Mouse (Mus musculus) liver, embryonic 14.5 days (tissue): Measurements from ENCODE around the gene Olfr1265. TPM values are rescaled to one million over a fixed set of nuclear protein-coding genes. Genes with fewer than 3 reads are reported as not detected.

Experiments used
- ATAC-seq: fragments of 200-750 bp; cut with Nextera tagmentation; 2 replicates; pipeline ENCODE4 v1.8.0; 2017; ENCODE audit warnings: moderate number of reproducible peaks, mild to moderate bottlenecking, moderate library complexity; ENCODE audit not compliant: insufficient read depth
- DNase-seq, 3 experiments: peaks; one replicate each; pipeline ENCODE4 v3.0.0-alpha.2; 2012 to 2013; ENCODE audit warnings: low read depth in 3 of 3, low spot score in 3 of 3
- H3K27ac ChIP-seq: fragments of 300-500 bp; sonication (generic); 2 replicates; pipeline ENCODE4 v1.5.1; 2014; ENCODE audit warnings: moderate library complexity, mild to moderate bottlenecking, control low read depth, inconsistent platforms
- H3K27me3 ChIP-seq: fragments of 300-500 bp; sonication (generic); 2 replicates; pipeline ENCODE4 v1.6.1; 2014; ENCODE audit warnings: mild to moderate bottlenecking, low read length, moderate library complexity; ENCODE audit not compliant: control insufficient read depth, insufficient read depth
- H3K36me3 ChIP-seq: fragments of 300-500 bp; sonication (generic); replicated peaks from 2 replicates; pipeline ENCODE4 v1.6.1; 2014; ENCODE audit warnings: low read depth; ENCODE audit not compliant: control insufficient read depth, insufficient read depth
- H3K4me1 ChIP-seq, 2 experiments: fragments of 200-500 bp in 1 of 2; fragments of 300-500 bp in 1 of 2; sonication (generic) in 1 of 2; replicated peaks; 2 replicates each; pipeline ENCODE4 v1.6.1; 2012 to 2014; ENCODE audit warnings: antibody characterized with exemption in 1 of 2, inconsistent platforms in 1 of 2, low read length in 1 of 2; ENCODE audit not compliant: control insufficient read depth in 2 of 2, insufficient read depth in 2 of 2
- H3K4me2 ChIP-seq: fragments of 300-500 bp; sonication (generic); 2 replicates; pipeline ENCODE4 v1.6.1; 2014; ENCODE audit warnings: low read depth, mild to moderate bottlenecking, control low read depth, moderate library complexity
- H3K4me3 ChIP-seq, 2 experiments: fragments of 200-500 bp in 1 of 2; fragments of 300-500 bp in 1 of 2; sonication (generic) in 1 of 2; 2 replicates each; pipeline ENCODE4 v1.5.1; 2012 to 2014; ENCODE audit warnings: low read depth in 2 of 2, low read length in 2 of 2, mild to moderate bottlenecking in 2 of 2, control low read depth in 1 of 2, inconsistent platforms in 1 of 2, moderate library complexity in 1 of 2; ENCODE audit not compliant: insufficient read depth in 1 of 2
- H3K9ac ChIP-seq: fragments of 300-500 bp; sonication (generic); replicated peaks from 2 replicates; pipeline ENCODE4 v1.6.1; 2014; ENCODE audit warnings: mild to moderate bottlenecking, control low read depth, moderate library complexity
- H3K9me3 ChIP-seq: fragments of 300-500 bp; sonication (generic); 2 replicates; pipeline ENCODE4 v1.6.1; 2016; ENCODE audit warnings: low read length, mixed read lengths; ENCODE audit not compliant: control insufficient read depth
- CTCF ChIP-seq: IDR thresholded peaks from 2 replicates; pipeline ENCODE4 v1.5.1; 2016; ENCODE audit warnings: antibody characterized with exemption, low read depth, control low read depth
- EP300 ChIP-seq: IDR thresholded peaks from 2 replicates; pipeline ENCODE4 v1.6.1; 2016; ENCODE audit warnings: antibody characterized with exemption, low read depth
- WGBS: fragments of 180-500 bp; shearing (Covaris S2); extraction: QIAGEN DNeasy Blood & Tissue Kit; methylation state at CpG from one replicate; pipeline ENCODE4 v1.1.7; 2014; ENCODE audit not compliant: insufficient replicate concordance; 5-methylcytosine and 5-hydroxymethylcytosine counted together
- polyA plus RNA-seq, 2 experiments: library from polyadenylated mRNA; depleted of rRNA in 1 of 2; stranded (reverse) in 1 of 2; unstranded in 1 of 2; fragments of >200 nt; fragmentation: Nextera tagmentation in 1 of 2; extraction: Ambion mirVana in 1 of 2; gene quantifications; 2 replicates each; pipeline versions ENCODE4 v1.2.1 to v1.2.3; 2012 to 2014

Olfr1265 gene
- not detected in 2 replicates for polyA plus RNA-seq (2012; rRNA removed)
- polyA plus RNA-seq (2014; fragmentation: Nextera tagmentation; extraction: Ambion mirVana): not detected in 2 replicates

GRCm38 (mm10) chr2:90035037-90035436 lies at the start of gene Olfr1265:
Olfr1265 (plus strand) TSS chr2:90035337.
- Histone ChIP-seq H3K4me2 (no peak within 1 kb of the TSS), H3K4me3 (no peak within 1 kb of the TSS)
- ATAC-seq: no peak

GRCm38 (mm10) chr2:89990921-89991320 lies 44.2 kb upstream of the Olfr1265 start, which contains the start of gene Olfr1261:
Olfr1261 (plus strand) TSS chr2:89991221.
- no peaks in the 10 kb centered on the region for H3K4me1 ChIP-seq
- no peaks in the 10 kb centered on the region for H3K27me3 ChIP-seq

More at GRCm38 (mm10) chr2:90035037-90035436, at the start of gene Olfr1265:
- Histone ChIP-seq H3K36me3 (no peaks in the 10 kb centered on the region), H3K27ac (no peak within 1 kb of the TSS), H3K9ac (no peak within 1 kb of the TSS), H3K27me3 (no peaks in the 10 kb centered on the region), H3K9me3 (no peaks in the 10 kb centered on the region), H3K4me1 (no peaks in the 10 kb centered on the region)
- DNase-seq: no peak
- TF ChIP-seq CTCF: no peak
- TF ChIP-seq EP300: no peak

GRCm38 (mm10) chr2:89999845-90000244 lies 35.3 kb upstream of the Olfr1265 start, which contains the start of gene Olfr1262:
Olfr1262 (plus strand) TSS chr2:90000145.
- ATAC-seq: no peak
- Histone ChIP-seq H3K27me3 (no peaks in the 10 kb centered on the region), H3K4me2 (no peak within 1 kb of the TSS), H3K4me3 (no peak within 1 kb of the TSS), H3K9me3 (no peaks in the 10 kb centered on the region), H3K9ac (no peak within 1 kb of the TSS), H3K27ac (no peak within 1 kb of the TSS), H3K4me1 (no peaks in the 10 kb centered on the region), H3K36me3 (no peaks in the 10 kb centered on the region)
- no peak for DNase-seq
- TF ChIP-seq EP300: no peak
- TF ChIP-seq CTCF: no peak

More at GRCm38 (mm10) chr2:89990921-89991320, 44.2 kb upstream of the Olfr1265 start, which contains the start of gene Olfr1261:
- Histone ChIP-seq H3K27ac (no peak within 1 kb of the TSS), H3K9me3 (no peaks in the 10 kb centered on the region), H3K9ac (no peak within 1 kb of the TSS), H3K36me3 (no peaks in the 10 kb centered on the region), H3K4me2 (no peak within 1 kb of the TSS), H3K4me3 (no peak within 1 kb of the TSS)
- ATAC-seq (no peak), DNase-seq (no peak)
- TF ChIP-seq EP300: no peak
- TF ChIP-seq CTCF: no peak

GRCm38 (mm10) chr2:90011831-90012230 lies 23.3 kb upstream of the Olfr1265 start, which contains the start of gene Olfr1263:
Olfr1263 (plus strand) TSS chr2:90012131.
- Histone ChIP-seq H3K4me2 (no peak within 1 kb of the TSS), H3K36me3 (no peaks in the 10 kb centered on the region), H3K27me3 (no peaks in the 10 kb centered on the region), H3K9ac (no peak within 1 kb of the TSS), H3K4me1 (no peaks in the 10 kb centered on the region), H3K27ac (no peak within 1 kb of the TSS), H3K4me3 (no peak within 1 kb of the TSS), H3K9me3 (no peaks in the 10 kb centered on the region)
- ATAC-seq (no peak), DNase-seq (no peak)
- no peak for TF ChIP-seq EP300
- WGBS: 50% methylated on average over 2 of the region's 2 CpGs

- DNase-seq: no peak
- no peak within 1 kb of the TSS for H3K9ac ChIP-seq
- H3K27ac ChIP-seq: no peak within 1 kb of the TSS
- no peaks in the 10 kb centered on the region for H3K27me3 ChIP-seq
- WGBS: 64% methylated on average over 2 of the region's 2 CpGs
- no peak for TF ChIP-seq EP300
- TF ChIP-seq CTCF: no peak
- H3K4me3 ChIP-seq: no peak within 1 kb of the TSS
- H3K9me3 ChIP-seq: no peaks in the 10 kb centered on the region
- ATAC-seq: no peak
- no peaks in the 10 kb centered on the region for H3K36me3 ChIP-seq
- no peak within 1 kb of the TSS for H3K4me2 ChIP-seq
- no peaks in the 10 kb centered on the region for H3K4me1 ChIP-seq
Measured at GRCm38 (mm10) chr2:90025477-90025876, 9.7 kb upstream of the Olfr1265 start, which contains the start of gene Olfr1264. Olfr1264 (minus strand) TSS chr2:90025577.

- H3K4me3 ChIP-seq: no peak within 1 kb of the TSS
- H3K4me1 ChIP-seq: no peaks in the 10 kb centered on the region
- H3K9ac ChIP-seq: no peak within 1 kb of the TSS
- no peaks in the 10 kb centered on the region for H3K36me3 ChIP-seq
- no peaks in the 10 kb centered on the region for H3K27me3 ChIP-seq
- H3K4me2 ChIP-seq: no peak within 1 kb of the TSS
- TF ChIP-seq CTCF (no peak), EP300 (no peak)
- ATAC-seq (no peak), DNase-seq (no peak)
- no peaks in the 10 kb centered on the region for H3K9me3 ChIP-seq
- H3K27ac ChIP-seq: no peak within 1 kb of the TSS
Measured at GRCm38 (mm10) chr2:90063494-90063893, 28.4 kb downstream of the Olfr1265 start, which contains the start of gene Olfr140. Olfr140 (minus strand) TSS chr2:90063594.
